Mouse (Mus musculus) cerebellum, postnatal 10 days (tissue): ENCODE results near the gene Ly75.

Experiments used
- DNase-seq, 2 experiments: peaks; one replicate each; pipeline ENCODE4 v3.0.0; 2021; ENCODE audit warnings: mixed read lengths in 2 of 2

Ly75 gene

GRCm38 (mm10) chr2:60382858-60383669 is at the start of gene Ly75:
Gene Ly75 (minus strand): TSS chr2:60383303.
- DNase-seq = peak; percentile 81 to 89

GRCm38 (mm10) chr2:60430315-60431021 is 47.4 kb upstream of the Ly75 start:
- DNase-seq = no peak

GRCm38 (mm10) chr2:60418075-60418474 is 35.0 kb upstream of the Ly75 start:
- peak; percentile 84 to 86 for DNase-seq

GRCm38 (mm10) chr2:60414334-60414733 is 31.2 kb upstream of the Ly75 start:
- DNase-seq = no peak

DNA sequence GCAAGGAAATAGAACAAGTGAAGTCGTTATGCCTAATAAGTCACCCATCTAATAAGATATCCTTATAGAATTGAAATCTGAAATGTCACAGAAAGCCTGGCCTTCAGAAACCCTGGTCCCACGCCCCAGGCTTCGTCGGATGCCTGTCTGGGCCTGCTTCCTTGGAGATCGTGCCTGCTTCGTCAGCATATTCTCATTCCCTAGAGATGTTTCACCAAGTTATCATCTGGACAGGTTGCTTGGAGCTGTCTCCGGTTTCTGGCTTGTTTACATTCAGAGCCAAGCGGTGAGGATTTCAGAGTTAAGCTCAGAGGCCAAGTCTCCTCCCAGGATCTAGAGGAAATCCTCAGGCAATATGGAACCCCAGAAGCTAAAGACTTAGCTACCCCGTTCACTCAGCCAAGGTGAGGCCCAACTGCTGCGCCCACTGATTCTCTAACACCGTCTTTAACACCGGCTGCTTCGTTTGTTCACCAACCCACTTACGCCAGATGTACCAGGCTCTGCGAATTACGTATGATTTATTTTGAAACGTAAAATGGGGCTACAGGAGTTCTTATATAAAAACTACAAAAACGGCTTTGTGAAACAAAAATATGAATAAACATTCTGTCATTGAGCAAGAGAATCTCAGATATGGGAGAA is 30.0 kb upstream of the Ly75 start:
- no peak for DNase-seq

DNA sequence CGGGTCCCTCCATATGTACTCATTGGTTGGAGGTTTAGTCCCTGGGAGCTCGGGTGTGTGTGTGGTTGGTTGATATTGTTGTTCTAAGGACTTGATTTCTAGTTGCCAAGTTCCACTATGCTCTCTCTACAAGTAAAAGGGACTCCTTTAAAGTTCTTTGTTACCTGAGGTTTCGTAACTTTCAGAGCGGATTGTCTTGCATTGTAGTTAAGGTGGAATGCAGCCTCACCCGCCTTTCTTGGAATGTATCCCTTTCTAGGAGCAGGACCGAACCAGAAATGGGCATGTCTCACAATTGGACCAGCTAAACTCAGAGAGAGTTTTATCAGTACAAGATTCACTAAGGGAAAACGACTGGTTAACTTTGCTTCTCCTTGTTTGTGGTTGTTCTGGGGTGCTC is 28.1 kb upstream of the Ly75 start:
- no peak for DNase-seq

GRCm38 (mm10) chr2:60409989-60410763 is 27.1 kb upstream of the Ly75 start:
- no peak for DNase-seq

DNA sequence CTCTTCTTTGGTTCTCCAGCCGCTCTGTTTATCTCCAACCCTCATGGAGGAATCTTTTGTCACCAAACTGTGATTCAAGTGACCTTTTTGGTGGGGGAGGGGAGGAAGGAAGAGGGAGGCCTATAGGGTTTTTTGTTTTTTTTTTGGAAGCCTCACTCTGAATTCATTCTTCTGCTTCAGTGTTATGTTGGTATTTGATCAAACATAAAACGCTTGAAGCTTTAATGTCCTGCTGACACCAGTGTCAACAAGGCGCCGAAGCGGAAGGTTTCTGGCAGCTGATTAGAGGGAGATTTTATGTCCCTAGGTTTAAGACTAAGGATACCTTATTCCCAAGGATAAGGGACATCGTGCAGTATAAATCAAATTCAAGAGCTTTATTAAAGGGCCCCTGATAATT is 26.1 kb upstream of the Ly75 start:
- peak; percentile 11 to 18 for DNase-seq

GRCm38 (mm10) chr2:60407387-60407786 is 24.3 kb upstream of the Ly75 start:
- no peak for DNase-seq

DNA sequence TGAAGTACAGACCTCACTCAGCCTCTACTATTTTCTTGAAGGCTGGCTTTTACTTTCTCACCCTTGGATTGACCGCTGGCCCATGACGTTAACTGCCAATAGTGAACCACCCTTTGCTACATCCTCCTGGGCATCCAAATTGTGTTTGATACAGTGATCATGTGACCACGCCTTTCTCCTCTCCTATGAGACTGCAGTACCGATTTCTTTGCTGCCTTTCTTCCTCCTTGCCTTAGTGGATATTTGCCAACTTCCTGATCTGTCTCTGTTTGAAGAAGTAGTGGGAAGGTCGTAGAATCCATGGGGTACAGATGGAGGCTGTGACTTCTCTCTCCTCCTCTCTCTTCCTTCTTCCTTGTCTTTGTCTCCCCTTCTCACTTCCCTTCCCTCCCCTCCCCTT is 22.3 kb upstream of the Ly75 start:
- DNase-seq = no peak

- DNase-seq = no peak
These were observed 21.7 kb upstream of the Ly75 start for GRCm38 (mm10) chr2:60404763-60405162.

GRCm38 (mm10) chr2:60401694-60402093 is 18.6 kb upstream of the Ly75 start:
- DNase-seq = no peak

- no peak for DNase-seq
These were observed 10.7 kb upstream of the Ly75 start for GRCm38 (mm10) chr2:60393786-60394185.

DNA sequence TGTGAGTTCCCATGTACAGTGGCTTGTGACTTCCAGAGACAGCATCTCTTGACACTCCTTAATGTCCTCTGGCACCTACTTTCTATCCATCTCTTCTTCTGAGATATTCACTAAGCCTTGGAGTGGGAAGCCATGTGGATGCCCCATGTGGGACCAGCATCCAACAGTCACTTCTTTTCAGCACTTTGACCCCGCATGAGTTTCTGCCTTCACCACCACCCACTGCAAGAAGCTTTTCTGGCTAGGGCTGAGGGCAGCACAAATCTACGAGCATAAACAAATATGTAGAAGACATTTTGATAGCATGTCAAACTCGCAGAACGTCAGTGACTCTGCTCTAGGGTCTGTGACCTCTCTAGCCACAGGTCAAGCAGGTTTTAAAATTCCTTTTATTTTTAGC is 9.2 kb upstream of the Ly75 start:
- no peak for DNase-seq

GRCm38 (mm10) chr2:60387363-60387762 is 4.3 kb upstream of the Ly75 start:
- no peak for DNase-seq

DNA sequence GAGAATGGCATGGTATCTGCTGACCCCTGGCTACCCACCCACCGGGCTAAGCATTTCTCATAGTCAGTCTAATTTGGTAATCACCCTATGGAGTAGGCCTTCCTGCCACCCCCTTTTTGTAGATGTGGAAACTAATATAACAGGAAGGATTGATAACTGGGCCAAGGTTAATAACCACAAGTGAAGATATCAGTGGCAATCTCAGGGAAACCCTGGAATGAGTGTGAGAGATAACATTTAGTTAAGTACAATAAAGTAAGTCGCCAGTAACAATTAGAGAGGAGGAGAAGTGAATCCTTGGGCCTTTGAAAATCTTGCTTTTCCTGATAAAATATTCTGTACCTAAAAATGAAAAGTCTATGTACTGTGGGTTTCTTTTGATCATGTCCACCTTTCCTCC is 3.7 kb upstream of the Ly75 start:
- DNase-seq = no peak

DNA sequence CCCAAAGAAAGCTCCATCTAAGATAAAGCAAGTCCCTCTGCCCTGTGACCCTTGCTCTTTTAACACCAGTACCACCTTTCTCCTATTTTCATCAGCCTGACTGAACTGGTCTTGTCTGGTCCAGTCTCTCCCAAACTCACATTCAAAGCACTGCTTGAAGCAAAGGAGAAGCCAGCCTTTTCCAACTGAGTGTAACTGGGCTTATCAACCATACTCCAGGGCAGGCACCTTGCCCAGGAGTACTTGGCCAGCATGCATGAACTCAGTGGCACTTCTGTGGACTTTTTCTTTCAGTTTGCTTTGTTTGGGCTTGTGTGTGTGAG is 1.6 kb upstream of the Ly75 start:
- DNase-seq = peak; percentile 38 to 56

DNA sequence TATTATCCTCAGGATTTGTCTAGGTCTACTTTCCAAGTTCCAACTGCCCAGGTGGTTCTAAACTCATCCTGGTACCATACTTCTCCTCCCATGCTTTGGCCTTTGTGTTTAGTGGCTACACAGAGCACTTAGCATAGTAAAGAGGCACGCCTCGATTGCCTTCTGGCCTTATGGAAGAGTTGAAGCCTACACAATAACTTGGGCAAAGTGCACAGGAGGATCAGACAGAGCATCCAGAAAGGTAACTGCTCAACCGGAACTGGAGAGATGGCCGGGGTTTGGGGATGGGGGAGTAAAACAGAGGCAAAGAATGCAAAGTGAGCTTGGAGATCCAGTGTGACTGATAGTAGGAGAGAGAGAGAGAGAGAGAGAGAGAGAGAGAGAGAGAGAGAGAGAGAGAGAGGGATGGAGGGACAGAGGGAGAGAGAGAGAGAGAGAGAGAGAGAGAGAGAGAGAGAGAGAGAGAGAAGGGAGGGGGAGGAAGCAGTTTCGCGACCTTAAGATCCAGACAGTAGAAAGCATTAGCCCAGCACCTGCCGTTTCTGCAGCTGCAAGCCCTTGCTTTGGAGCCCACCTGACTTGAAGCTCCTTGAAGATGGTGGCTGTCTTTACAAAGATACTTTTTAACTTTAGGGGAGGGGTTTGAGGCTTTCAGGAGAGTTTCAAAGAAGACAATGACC is 1.1 kb upstream of the Ly75 start:
- no peak for DNase-seq

- DNase-seq = no peak
These were observed 757 bp downstream of the Ly75 start for GRCm38 (mm10) chr2:60382346-60382745.

GRCm38 (mm10) chr2:60377260-60377659 is 5.8 kb downstream of the Ly75 start:
- DNase-seq = no peak

DNA sequence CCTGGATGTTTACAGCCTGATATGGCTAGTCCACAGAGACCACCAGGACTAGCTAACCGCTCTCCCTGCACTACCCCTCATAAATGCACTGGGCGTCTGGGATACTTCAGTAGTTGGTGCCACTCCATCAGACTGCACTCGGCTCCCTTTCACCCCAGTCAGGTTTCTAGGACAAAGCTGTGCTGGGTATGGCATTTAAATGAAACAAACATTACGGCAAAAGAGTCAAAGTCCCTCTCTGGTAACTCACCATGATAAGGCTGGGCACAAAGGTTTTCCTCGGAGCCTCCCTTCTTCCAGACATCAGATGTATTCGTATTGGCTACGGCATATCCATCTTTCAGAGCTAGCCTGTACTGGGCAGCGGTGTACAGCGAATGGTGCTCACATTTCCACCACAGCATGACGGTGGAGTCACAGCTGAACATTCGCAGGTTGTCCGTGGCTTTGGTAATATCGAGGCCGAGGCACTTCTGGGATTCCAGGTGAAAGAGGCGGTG is 7.4 kb downstream of the Ly75 start:
- DNase-seq = no peak

- no peak for DNase-seq
These were observed 8.0 kb downstream of the Ly75 start for GRCm38 (mm10) chr2:60375126-60375525.
